Comparison of ENCODE assay signal across 8 mouse cellular contexts in genomic region chr14:57890011-57890842, GRCm38 (mm10). TPM values are rescaled to one million over a fixed set of nuclear protein-coding genes. Genes with fewer than 3 reads are reported as not detected.
DNase-seq lines count a peak whose midpoint lies in the region; ATAC-seq and TF ChIP-seq lines count a peak whose summit lies in the region.

TSS of gene Zdhhc20 (minus strand) at chr14:57890276.

- peaks cover 12% of the 10 kb centered on the region for H3K79me2 ChIP-seq in CH12.LX (replicated peaks; ENCODE audit: control insufficient read depth, extremely low read depth, insufficient read depth, poor library complexity, severe bottlenecking)

- TF ChIP-seq POLR2A in CH12.LX (IDR thresholded peaks at IDR 0.05; ENCODE audit: low read depth, low read length) = peak; percentile 70; the same call in 1 of the 2 replicates

- TF ChIP-seq RAD21 in CH12.LX (IDR thresholded peaks at IDR 0.05; ENCODE audit: low read depth, low read length) = no peak

- 3% methylated on average over 59 of the region's 65 CpGs for WGBS in forebrain, embryonic 12.5 days
- 4% methylated on average over 51 of the region's 65 CpGs for WGBS in heart, postnatal 0 days
- 6% methylated on average over 49 of the region's 65 CpGs for WGBS in liver, postnatal 0 days (ENCODE audit: insufficient replicate concordance)
- 4% methylated on average over 54 of the region's 65 CpGs for WGBS in neural tube, embryonic 14.5 days

- TF ChIP-seq CTCF in CH12.LX (conservative IDR thresholded peaks at IDR 0.05 in 1 of 2, IDR thresholded peaks at IDR 0.05 in 1 of 2; ENCODE audit: low read depth in 2 of 2, low read length in 2 of 2) = no peak
- TF ChIP-seq CTCF in heart, postnatal 0 days (IDR thresholded peaks at IDR 0.05; ENCODE audit: low read depth) = no peak
- no peak for TF ChIP-seq CTCF in liver, postnatal 0 days (IDR thresholded peaks at IDR 0.05; ENCODE audit: low read depth)

- no peaks in the 10 kb centered on the region for H3K36me3 ChIP-seq in CH12.LX (replicated peaks in 1 of 2; ENCODE audit: control insufficient read depth in 1 of 2, insufficient read depth in 1 of 2, low read length in 1 of 2)
- no peaks in the 10 kb centered on the region for H3K36me3 ChIP-seq in forebrain, embryonic 12.5 days (replicated peaks)
- no peaks in the 10 kb centered on the region for H3K36me3 ChIP-seq in heart, postnatal 0 days (replicated peaks; ENCODE audit: control insufficient read depth, insufficient read depth, low read length)
- H3K36me3 ChIP-seq in liver, postnatal 0 days (replicated peaks; ENCODE audit: insufficient read depth, low read length) = no peaks in the 10 kb centered on the region
- no peaks in the 10 kb centered on the region for H3K36me3 ChIP-seq in neural tube, embryonic 14.5 days (ENCODE audit: control insufficient read depth, insufficient read depth, low read length)

- peak within 1 kb of the TSS; percentile 87 to 98 (median 98) for H3K4me3 ChIP-seq in CH12.LX (replicated peaks in 1 of 3; ENCODE audit: low read depth in 2 of 3, low read length in 2 of 3, poor library complexity in 1 of 3)
- peak within 1 kb of the TSS; percentile 82 for H3K4me3 ChIP-seq in forebrain, embryonic 12.5 days (replicated peaks)
- peak within 1 kb of the TSS; percentile 90 for H3K4me3 ChIP-seq in heart, postnatal 0 days (ENCODE audit: low read depth, low read length)
- peak within 1 kb of the TSS; percentile 82 for H3K4me3 ChIP-seq in liver, postnatal 0 days (ENCODE audit: low read depth, low read length)
- peak within 1 kb of the TSS; percentile 90 for H3K4me3 ChIP-seq in neural tube, embryonic 14.5 days (ENCODE audit: low read depth, low read length)

- dilution Hi-C loops in CH12.LX (cut with MboI; ENCODE audit: extremely low pct_ligation_motif_present, extremely low pct_unique_long_range_greater_than_20kb, low sequenced_read_pairs) = no loop called here

- H3K4me1 ChIP-seq in CH12.LX (ENCODE audit: control insufficient read depth in 1 of 2, insufficient read depth in 2 of 2) = peaks cover 2 to 26% of the 10 kb centered on the region in 2 experiments; a peak in 3 of 4 replicates
- peaks cover 10% of the 10 kb centered on the region for H3K4me1 ChIP-seq in forebrain, embryonic 12.5 days
- H3K4me1 ChIP-seq in heart, postnatal 0 days (ENCODE audit: control insufficient read depth, insufficient read depth) = peaks cover 7% of the 10 kb centered on the region
- H3K4me1 ChIP-seq in liver, postnatal 0 days (ENCODE audit: insufficient read depth) = 0 out of 2 replicates have a peak, but pooled peaks cover 2% of the 10 kb centered on the region
- H3K4me1 ChIP-seq in neural tube, embryonic 14.5 days (ENCODE audit: control insufficient read depth, insufficient read depth, low read length) = peaks cover 11% of the 10 kb centered on the region; the same call in 1 of the 2 replicates

- in situ Hi-C loops in CH12.LX (cut with MboI; ENCODE audit: low pct_ligation_motif_present, low pct_unique_long_range_greater_than_20kb, low sequenced_read_pairs) = no loop called here

- H3K4me2 ChIP-seq in CH12.LX (ENCODE audit: insufficient read depth, low read depth, poor library complexity, severe bottlenecking) = peak within 1 kb of the TSS; percentile 54
- H3K4me2 ChIP-seq in forebrain, embryonic 12.5 days = peak within 1 kb of the TSS; percentile 58
- peak within 1 kb of the TSS; percentile 90 for H3K4me2 ChIP-seq in heart, postnatal 0 days (ENCODE audit: low read depth, low read length)
- H3K4me2 ChIP-seq in liver, postnatal 0 days (ENCODE audit: low read depth, low read length) = peak within 1 kb of the TSS; percentile 95
- H3K4me2 ChIP-seq in neural tube, embryonic 14.5 days (ENCODE audit: low read depth, low read length) = peak within 1 kb of the TSS; percentile 63

- peak; percentile 89 for DNase-seq in CH12.LX (ENCODE audit: extremely low read depth)
- DNase-seq in c-Kit-positive CD71-positive TER-119-negative erythroid progenitor cells, embryonic 14.5 days (ENCODE audit: low read depth) = peak; percentile 85
- DNase-seq in heart, postnatal 0 days (ENCODE audit: low spot score) = peak; percentile 93
- peak; percentile 97 to 98 for DNase-seq in kidney, postnatal 4 days
- peak; percentile 99 for DNase-seq in liver, postnatal 0 days
- DNase-seq in testis, postnatal 10 days (ENCODE audit: low spot score) = peak; percentile 98

- H3K27ac ChIP-seq in CH12.LX (ENCODE audit: insufficient read depth, low read depth) = peak within 1 kb of the TSS; percentile 18; the same call in 1 of the 2 replicates
- peak within 1 kb of the TSS; percentile 83 for H3K27ac ChIP-seq in forebrain, embryonic 12.5 days
- peak within 1 kb of the TSS; percentile 94 for H3K27ac ChIP-seq in heart, postnatal 0 days (ENCODE audit: low read depth)
- peak within 1 kb of the TSS; percentile 83 for H3K27ac ChIP-seq in liver, postnatal 0 days (ENCODE audit: low read depth)
- H3K27ac ChIP-seq in neural tube, embryonic 14.5 days (ENCODE audit: low read depth, low read length) = peak within 1 kb of the TSS; percentile 82

- peak within 1 kb of the TSS; percentile 87 for H3K9ac ChIP-seq in CH12.LX (ENCODE audit: insufficient read depth, low read depth)
- peak within 1 kb of the TSS; percentile 87 for H3K9ac ChIP-seq in forebrain, embryonic 12.5 days
- H3K9ac ChIP-seq in heart, postnatal 0 days (replicated peaks; ENCODE audit: low read depth, low read length) = peak within 1 kb of the TSS; percentile 97
- H3K9ac ChIP-seq in liver, postnatal 0 days (replicated peaks) = peak within 1 kb of the TSS; percentile 87
- peak within 1 kb of the TSS; percentile 92 for H3K9ac ChIP-seq in neural tube, embryonic 14.5 days (replicated peaks; ENCODE audit: low read depth, low read length)

- peak; percentile 97 for ATAC-seq in forebrain, embryonic 12.5 days (ENCODE audit: low FRiP score)
- ATAC-seq in heart, postnatal 0 days (ENCODE audit: insufficient read depth, low read depth) = peak; percentile 98
- ATAC-seq in liver, postnatal 0 days = peak; percentile 99
- peak; percentile 94 for ATAC-seq in neural tube, embryonic 14.5 days (ENCODE audit: low read depth)

- peaks cover 7% of the 10 kb centered on the region for H3K9me3 ChIP-seq in CH12.LX (replicated peaks; ENCODE audit: low read length)
- H3K9me3 ChIP-seq in forebrain, embryonic 12.5 days = no peaks in the 10 kb centered on the region
- no peaks in the 10 kb centered on the region for H3K9me3 ChIP-seq in heart, postnatal 0 days (replicated peaks; ENCODE audit: control insufficient read depth, low read length)
- H3K9me3 ChIP-seq in liver, postnatal 0 days (ENCODE audit: low read length) = no peaks in the 10 kb centered on the region
- H3K9me3 ChIP-seq in neural tube, embryonic 14.5 days (ENCODE audit: control insufficient read depth, low read length) = no peaks in the 10 kb centered on the region

- TF ChIP-seq EP300 in CH12.LX (IDR thresholded peaks at IDR 0.05; ENCODE audit: low read length) = no peak
- TF ChIP-seq EP300 in heart, postnatal 0 days (IDR thresholded peaks at IDR 0.05; ENCODE audit: low read depth) = no peak
- no peak for TF ChIP-seq EP300 in liver, postnatal 0 days (IDR thresholded peaks at IDR 0.05; ENCODE audit: low read depth)

- no peaks in the 10 kb centered on the region for H3K27me3 ChIP-seq in CH12.LX (replicated peaks)
- H3K27me3 ChIP-seq in forebrain, embryonic 12.5 days = no peaks in the 10 kb centered on the region
- H3K27me3 ChIP-seq in heart, postnatal 0 days (ENCODE audit: control insufficient read depth, insufficient read depth, low read length) = no peaks in the 10 kb centered on the region
- H3K27me3 ChIP-seq in liver, postnatal 0 days (ENCODE audit: insufficient read depth, low read length) = no peaks in the 10 kb centered on the region
- no peaks in the 10 kb centered on the region for H3K27me3 ChIP-seq in neural tube, embryonic 14.5 days (ENCODE audit: control insufficient read depth, insufficient read depth, low read length)

TF ChIP-seq in CH12.LX, 34 proteins besides CTCF, POLR2A, EP300 and RAD21 (continues in another document):
- TF ChIP-seq PAX5 (IDR thresholded peaks at IDR 0.05; ENCODE audit: low read length) = no peak
- peak; percentile 74 for TF ChIP-seq ZKSCAN1 (IDR thresholded peaks at IDR 0.05; ENCODE audit: borderline replicate concordance, low read depth, low read length)
- no peak; the same call in none of the 2 replicates for TF ChIP-seq SIN3A (IDR thresholded peaks at IDR 0.05; ENCODE audit: low read length)
- TF ChIP-seq USF2 (conservative IDR thresholded peaks at IDR 0.05; ENCODE audit: low read depth, low read length) = no peak
- TF ChIP-seq MEF2A (IDR thresholded peaks at IDR 0.05; ENCODE audit: borderline replicate concordance, low read depth, low read length) = no peak
- peak; percentile 44 for TF ChIP-seq NRF1 (IDR thresholded peaks at IDR 0.05; ENCODE audit: low read depth, low read length)
- TF ChIP-seq IRF4 (IDR thresholded peaks at IDR 0.05; ENCODE audit: low read depth, low read length) = no peak
- TF ChIP-seq ZC3H11A (IDR thresholded peaks at IDR 0.05; ENCODE audit: low read depth, low read length) = no peak
- TF ChIP-seq RCOR1 (conservative IDR thresholded peaks at IDR 0.05; ENCODE audit: low read depth, low read length) = no peak
- 0 out of 2 replicates have a peak, but pooled peaks have one; percentile 44 for TF ChIP-seq CHD1 (IDR thresholded peaks at IDR 0.05; ENCODE audit: low read depth, low read length)
- 0 out of 2 replicates have a peak, but pooled peaks have one; percentile 47 for TF ChIP-seq NELFE (IDR thresholded peaks at IDR 0.05; ENCODE audit: low read depth, low read length)
- no peak for TF ChIP-seq ZNF384 (IDR thresholded peaks at IDR 0.05; ENCODE audit: low read depth, low read length)
- no peak for TF ChIP-seq JUND (conservative IDR thresholded peaks at IDR 0.05; ENCODE audit: low read depth, low read length)
- TF ChIP-seq MXI1 (IDR thresholded peaks at IDR 0.05; ENCODE audit: low read depth, low read length) = no peak
- peak; percentile 43; the same call in 1 of the 2 replicates for TF ChIP-seq MAZ (IDR thresholded peaks at IDR 0.05; ENCODE audit: low read depth, low read length)
- TF ChIP-seq ZMIZ1 (IDR thresholded peaks at IDR 0.05; ENCODE audit: low read depth, low read length) = no peak
- TF ChIP-seq HCFC1 (IDR thresholded peaks at IDR 0.05; ENCODE audit: low read depth, low read length) = no peak; the same call in 1 of the 2 replicates
- no peak for TF ChIP-seq ETS1 (conservative IDR thresholded peaks at IDR 0.05; ENCODE audit: low read depth, low read length)

RNA-seq across cellular contexts. Expression of gene Zdhhc20, which starts in this region (rescaled TPM):
- total RNA-seq in CH12.LX (2012; rRNA removed) (9.4 and 10.4 TPM in 2 replicates), CH12.LX (2014; rRNA removed) (27.4 and 36.1 TPM in 2 replicates)
- polyA plus RNA-seq in CH12.LX (2012; ENCODE audit: insufficient read length, low read depth) = 28.7 and 41.3 TPM in 2 replicates
- polyA plus RNA-seq in forebrain, embryonic 12.5 days (2016; fragmentation: Nextera tagmentation; extraction: Ambion mirVana) = 58.9 and 61.2 TPM in 2 replicates
- 13.2 and 18.8 TPM in 2 replicates for total RNA-seq in heart, postnatal 0 days (2014; rRNA removed; ENCODE audit: low replicate concordance)
- 25.9 and 28.6 TPM in 2 replicates for polyA plus RNA-seq in heart, postnatal 0 days (2015; fragmentation: Nextera tagmentation; extraction: Ambion mirVana)
- polyA plus RNA-seq in liver, postnatal 0 days (2015; fragmentation: Nextera tagmentation; extraction: Ambion mirVana) = 10.0 and 12.9 TPM in 2 replicates
- 38.9 and 42.8 TPM in 2 replicates for polyA plus RNA-seq in neural tube, embryonic 14.5 days (2014; fragmentation: Nextera tagmentation; extraction: Ambion mirVana)

Comparison
In these comparisons a context has a peak if more than half of its experiments do, and no peak if none do; other contexts are left out.
1. Peak in every context shown above with its lines: DNase-seq, ATAC-seq, H3K4me3 ChIP-seq and H3K27ac ChIP-seq.
2. H3K27ac ChIP-seq: peak in every context shown above with its lines; median percentile 94 in heart, postnatal 0 days; 83 in forebrain, embryonic 12.5 days; 83 in liver, postnatal 0 days; 82 in neural tube, embryonic 14.5 days; 18 in CH12.LX.